Mouse (Mus musculus) bone marrow macrophage, adult 2 months (primary cell): ENCODE measurements around the gene Bri3bp.

Experiments used
- CTCF ChIP-seq: IDR thresholded peaks from 2 replicates; pipeline ENCODE4 v1.5.1; 2012; ENCODE audit warnings: low read depth, mild to moderate bottlenecking, low read length, moderate library complexity
- POLR2A ChIP-seq: IDR thresholded peaks from 2 replicates; pipeline ENCODE4 v1.6.1; 2012; ENCODE audit warnings: mild to moderate bottlenecking, low read depth, low read length, borderline replicate concordance

DNA sequence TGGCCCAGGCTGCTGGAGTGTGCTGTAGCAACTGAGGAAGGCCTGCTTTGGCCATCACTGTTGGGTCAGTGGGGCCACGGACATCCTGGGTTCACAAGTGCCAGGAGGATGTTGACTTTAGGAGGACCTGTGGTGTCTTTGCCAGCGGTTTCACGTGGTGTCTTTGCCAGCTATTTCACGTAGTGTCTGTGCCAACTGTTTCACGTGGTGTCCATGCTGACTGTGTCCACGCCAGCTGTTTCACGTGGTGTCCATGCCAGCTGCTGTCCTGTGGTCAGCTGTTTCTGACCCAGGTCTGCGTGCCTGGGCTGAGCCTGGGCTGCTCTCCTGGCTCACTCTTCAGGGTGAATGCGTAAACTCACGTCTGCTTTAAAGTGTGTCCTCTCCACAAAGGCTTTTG, 54.3 kb downstream of the Bri3bp start:
- TF ChIP-seq CTCF (no peak), POLR2A (no peak)
